22 mouse cellular contexts compared by ENCODE assay signal in the genomic region with DNA sequence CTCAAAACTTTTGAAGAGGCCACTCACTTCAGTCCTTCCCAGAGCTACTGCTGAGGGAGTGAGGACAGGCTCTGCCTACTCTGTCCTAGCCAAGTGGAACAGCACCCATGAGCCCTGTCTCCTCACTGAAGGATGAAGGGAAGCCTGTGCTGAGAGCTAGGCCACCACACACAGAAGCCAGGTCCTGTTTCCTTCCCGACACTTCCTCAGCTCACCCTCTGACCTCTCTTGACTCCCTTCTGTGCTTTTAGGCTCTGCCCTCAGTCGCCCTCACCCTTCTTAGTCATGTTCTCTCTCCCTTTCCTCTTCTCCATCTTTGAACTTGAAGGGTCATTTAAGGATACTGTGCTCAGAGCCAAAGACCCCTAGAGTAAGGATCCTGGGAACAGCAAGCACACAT. TPM values are rescaled to one million over a fixed set of nuclear protein-coding genes. Genes with fewer than 3 reads are reported as not detected.
"Had no signal": no experiment of that assay in that cellular context is flagged by ENCODE, and none has a peak within 500 bp of the region (broad histone marks: within the 10 kb centered on the region; RNA-seq: fewer than 3 reads in every experiment).

No protein-coding gene starts in this region.

- H3K9ac ChIP-seq: kidney, embryonic 15.5 days; limb, embryonic 12.5 days; limb, embryonic 15.5 days; liver, embryonic 14.5 days; liver, postnatal 0 days; lung, embryonic 15.5 days; midbrain, embryonic 15.5 days; neural tube, embryonic 12.5 days; neural tube, embryonic 15.5 days had no signal

- H3K27ac ChIP-seq: kidney, embryonic 15.5 days; limb, embryonic 12.5 days; liver, embryonic 14.5 days; lung, embryonic 15.5 days; midbrain, embryonic 15.5 days; neural tube, embryonic 12.5 days; neural tube, embryonic 15.5 days had no signal

- ATAC-seq: liver, postnatal 0 days; midbrain, embryonic 15.5 days had no signal

- H3K4me2 ChIP-seq: kidney, embryonic 15.5 days; limb, embryonic 12.5 days; limb, embryonic 15.5 days; liver, embryonic 11.5 days; lung, embryonic 15.5 days; midbrain, embryonic 11.5 days; midbrain, embryonic 15.5 days; neural tube, embryonic 12.5 days; neural tube, embryonic 15.5 days had no signal

- H3K9me3 ChIP-seq: kidney, embryonic 15.5 days; limb, embryonic 12.5 days; limb, embryonic 15.5 days; lung, embryonic 15.5 days; megakaryocyte, embryonic 14.5 days; midbrain, embryonic 15.5 days; neural tube, embryonic 12.5 days; neural tube, embryonic 15.5 days had no signal

- H3K4me3 ChIP-seq: kidney, embryonic 15.5 days; limb, embryonic 12.5 days; limb, embryonic 15.5 days; lung, embryonic 15.5 days; megakaryocyte, embryonic 14.5 days; midbrain, embryonic 15.5 days; neural tube, embryonic 12.5 days; neural tube, embryonic 15.5 days had no signal

- DNase-seq: kidney, adult 11 months; kidney, postnatal 10 days; kidney, postnatal 4 days; left cerebral cortex, postnatal 4 days; liver, postnatal 0 days; lung, postnatal 36 days; right cerebral cortex, adult 18-20 months; right cerebral cortex, postnatal 14 days; right cerebral cortex, postnatal 4 days; thymus, adult 18-20 months; thymus, postnatal 36 days had no signal

RNA-seq across cellular contexts. Expression of a gene that starts 13.1 kb away (rescaled TPM):
- polyA plus RNA-seq: limb, embryonic 12.5 days had no signal

RNA-seq across cellular contexts. Expression of a gene that starts 27.9 kb away (rescaled TPM):
- polyA plus RNA-seq: liver, embryonic 11.5 days had no signal
